Mouse (Mus musculus) urinary bladder, adult 18-20 months (tissue): ENCODE measurements at regions not wholly inside any gene's neighbourhood (a gene's known extent, or its start where the extent isn't known, plus 50 kb on each side); places are given as distances from the start of the nearest gene placed in this dataset.

Experiments
- DNase-seq, 2 experiments: peaks; one replicate each; pipeline ENCODE4 v3.0.0; 2022; ENCODE audit warnings: low spot score in 2 of 2, mixed read lengths in 2 of 2

GRCm38 (mm10) chr14:46082646-46083045 lies 296.6 kb upstream of the Gm15217 start:
- DNase-seq = no peak

DNA sequence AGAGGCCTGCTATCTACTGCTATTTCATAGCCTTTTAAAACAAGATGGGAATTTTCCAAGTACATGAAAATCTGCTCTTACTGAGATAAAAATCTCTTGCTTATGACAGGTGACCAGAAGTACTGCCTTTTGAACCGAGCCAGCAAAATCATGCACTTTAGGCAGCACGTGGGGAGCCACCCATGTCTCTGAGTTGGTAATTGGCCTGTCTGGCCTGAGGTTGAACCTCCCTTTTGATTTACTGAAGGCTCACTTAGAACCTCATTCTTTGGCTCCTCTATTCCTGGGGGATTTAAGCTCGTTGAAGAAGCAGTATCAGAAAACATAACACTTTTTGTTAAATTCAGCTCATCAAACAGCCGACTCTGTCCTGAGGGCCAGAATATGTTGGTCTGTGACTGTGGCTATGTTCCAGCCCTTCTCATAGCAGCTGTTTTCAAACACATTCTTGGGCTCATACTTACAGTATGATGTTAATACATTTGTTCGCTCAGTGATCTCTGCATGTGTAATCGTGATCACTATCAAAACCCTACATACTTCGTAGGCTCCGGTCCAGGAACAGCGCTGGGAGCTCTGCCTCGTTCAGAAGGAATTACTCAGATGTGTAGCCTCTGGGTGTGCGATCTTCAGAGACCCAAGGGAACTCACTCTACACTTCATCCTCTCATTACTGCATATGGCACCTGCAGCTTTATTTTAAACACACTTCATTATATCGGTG lies 290.1 kb upstream of the Gm15217 start:
- DNase-seq = peak in 1 of 2 experiments; percentile 12

DNA sequence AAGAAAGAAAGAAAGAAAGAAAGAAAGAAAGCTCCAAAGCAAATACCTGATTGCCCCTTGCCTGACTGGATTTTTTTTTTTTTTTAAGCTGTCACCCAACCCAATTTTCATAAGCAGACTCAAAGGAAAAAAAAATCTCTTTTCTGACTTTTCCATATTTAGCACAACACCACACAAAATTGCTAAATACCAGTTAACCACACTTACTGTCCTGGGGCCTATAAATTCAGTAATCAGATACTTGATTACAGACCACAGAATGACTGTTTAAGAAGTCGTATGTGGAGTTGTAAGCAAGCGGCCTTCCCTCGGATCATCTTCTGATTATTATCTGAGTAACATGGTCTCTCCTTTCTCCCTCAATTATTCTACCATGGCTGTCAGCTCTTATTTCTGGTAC lies 263.3 kb upstream of the Gm15217 start:
- DNase-seq = no peak

- no peak for DNase-seq
These were observed 252.7 kb upstream of the Gm15217 start for GRCm38 (mm10) chr14:46126541-46126940.

DNA sequence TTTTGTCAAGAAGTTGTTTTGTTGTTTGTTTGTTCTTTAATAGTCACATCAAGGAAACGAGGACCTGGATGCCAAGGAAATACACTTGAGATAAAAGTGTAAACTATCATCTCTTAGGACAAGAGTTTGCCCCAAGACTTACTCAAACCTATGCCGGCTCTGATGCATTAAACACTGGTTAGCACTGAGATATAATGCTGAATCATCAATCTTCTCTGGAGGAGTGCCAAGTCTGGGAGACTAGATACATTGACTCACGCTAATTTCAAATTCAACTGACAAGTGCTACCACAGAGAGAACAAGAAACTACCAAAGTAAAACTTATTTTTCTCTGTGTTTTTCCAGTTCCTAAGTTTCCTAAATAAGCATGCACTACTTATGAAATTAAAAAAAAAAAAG lies 249.5 kb upstream of the Gm15217 start:
- DNase-seq = no peak

DNA sequence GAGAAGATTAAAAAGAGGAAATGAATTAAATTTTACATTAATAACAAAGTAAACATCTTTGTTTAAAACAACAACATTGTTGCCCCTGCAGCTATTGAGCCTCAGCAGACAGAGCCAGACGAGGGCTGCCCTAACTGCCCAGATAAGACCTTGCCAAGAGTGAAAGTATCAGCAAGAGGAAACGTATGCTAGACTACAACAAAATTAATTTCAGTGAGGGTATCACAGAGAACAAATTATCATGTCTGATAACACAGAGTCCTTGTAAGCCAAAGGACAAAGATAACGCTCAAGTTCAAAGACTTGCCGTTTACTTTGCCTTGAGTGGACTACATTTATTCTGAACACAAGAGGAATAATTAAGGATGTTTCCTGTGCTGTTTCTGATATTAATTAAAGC lies 235.0 kb upstream of the Gm15217 start:
- DNase-seq = no peak

DNA sequence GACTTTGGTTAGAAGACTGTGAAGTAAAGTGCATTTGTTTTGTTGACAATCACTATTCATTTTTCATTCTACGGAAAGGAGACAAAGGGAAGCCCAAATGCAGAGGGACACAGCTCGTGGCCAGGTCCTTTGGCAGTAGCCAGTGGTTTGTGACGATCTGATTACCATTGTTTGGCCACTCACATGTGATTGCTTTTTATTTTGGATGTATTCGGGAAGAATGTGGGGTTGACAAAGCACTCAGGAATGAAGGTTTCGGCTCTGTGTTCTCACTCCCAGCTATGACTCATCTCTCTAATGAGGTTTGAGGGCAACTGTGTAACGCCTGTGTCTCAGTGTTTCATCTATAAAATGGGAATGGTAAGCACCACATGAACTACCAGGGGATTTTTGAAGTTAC lies 234.5 kb upstream of the Gm15217 start:
- peak; percentile 2 to 4 for DNase-seq

DNA sequence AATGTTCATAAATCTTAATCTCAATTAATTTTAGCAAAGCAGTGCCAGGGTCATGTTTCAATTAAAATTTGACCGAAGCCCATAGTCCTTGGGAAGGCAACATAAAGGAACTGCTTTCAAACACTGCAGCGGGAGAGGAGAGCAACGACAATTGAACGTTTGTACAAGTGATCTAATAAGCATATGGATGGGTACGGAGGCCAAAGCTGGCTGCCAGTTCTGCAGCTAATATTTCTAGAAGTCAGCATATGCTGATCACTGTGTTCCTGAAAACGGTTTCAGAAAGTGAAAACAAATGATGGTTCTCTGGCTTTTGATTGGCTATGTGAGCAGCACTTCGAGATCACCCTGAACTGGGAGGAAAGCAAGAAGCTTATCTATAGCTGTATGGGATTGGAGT lies 233.6 kb upstream of the Gm15217 start:
- no peak for DNase-seq

DNA sequence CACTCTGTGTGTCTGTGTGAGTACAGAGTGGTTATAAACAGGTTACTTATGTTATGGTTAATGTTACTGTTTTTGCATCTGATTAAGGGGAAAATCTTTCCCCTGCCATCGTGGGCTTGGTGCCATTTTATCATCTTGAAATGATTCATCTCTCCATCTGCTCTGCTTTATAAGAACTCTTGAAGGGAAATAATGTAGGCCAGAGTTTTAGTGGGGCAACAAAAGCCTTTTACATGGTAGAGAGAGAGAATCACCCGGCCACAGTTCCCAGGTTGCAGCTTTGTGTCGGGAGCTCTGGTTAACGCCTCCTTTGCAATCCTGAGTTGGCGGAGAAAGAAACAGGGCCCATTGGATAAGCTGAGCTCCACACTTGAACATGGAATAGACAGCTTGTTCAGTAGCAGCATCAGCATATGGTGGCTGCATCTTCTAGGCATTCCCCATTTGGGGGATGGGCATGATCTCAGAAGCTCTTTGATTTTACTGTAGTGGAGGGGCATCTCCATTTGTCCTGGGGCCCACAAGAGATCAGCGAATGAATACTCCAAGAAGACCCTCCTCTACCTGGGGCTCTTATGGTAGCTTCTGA lies 230.0 kb upstream of the Gm15217 start:
- no peak for DNase-seq

- no peak for DNase-seq
These were observed 220.5 kb upstream of the Gm15217 start for GRCm38 (mm10) chr14:46158741-46159140.

GRCm38 (mm10) chr14:46172181-46172874 lies 206.9 kb upstream of the Gm15217 start:
- no peak for DNase-seq

GRCm38 (mm10) chr14:46172875-46173324 lies 206.3 kb upstream of the Gm15217 start:
- no peak for DNase-seq

DNA sequence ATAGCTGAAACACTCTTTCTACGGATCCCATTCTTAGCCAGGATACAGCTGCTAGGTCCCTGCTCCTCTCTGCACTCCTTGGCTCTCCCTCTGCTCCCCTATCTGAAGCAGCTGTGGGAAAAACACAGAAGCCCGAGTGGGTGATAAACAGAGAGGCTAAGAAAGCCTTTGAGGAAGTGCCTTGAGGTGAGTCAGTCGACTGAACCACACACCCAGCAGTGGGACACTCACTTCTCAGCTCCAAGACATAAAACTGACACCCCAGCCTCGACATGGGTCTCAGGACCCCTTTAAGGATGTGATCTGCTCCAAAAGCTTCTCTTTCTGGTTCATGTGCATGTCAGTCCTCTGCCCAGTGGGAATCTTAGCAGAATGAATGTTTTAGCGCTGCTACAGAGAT lies 204.8 kb upstream of the Gm15217 start:
- DNase-seq = no peak

GRCm38 (mm10) chr14:46175291-46176216 lies 203.7 kb upstream of the Gm15217 start:
- no peak for DNase-seq

- no peak for DNase-seq
These were observed 200.2 kb upstream of the Gm15217 start for GRCm38 (mm10) chr14:46179024-46179423.

- DNase-seq = no peak
These were observed 187.4 kb upstream of the Gm15217 start for GRCm38 (mm10) chr14:46191639-46192399.

DNA sequence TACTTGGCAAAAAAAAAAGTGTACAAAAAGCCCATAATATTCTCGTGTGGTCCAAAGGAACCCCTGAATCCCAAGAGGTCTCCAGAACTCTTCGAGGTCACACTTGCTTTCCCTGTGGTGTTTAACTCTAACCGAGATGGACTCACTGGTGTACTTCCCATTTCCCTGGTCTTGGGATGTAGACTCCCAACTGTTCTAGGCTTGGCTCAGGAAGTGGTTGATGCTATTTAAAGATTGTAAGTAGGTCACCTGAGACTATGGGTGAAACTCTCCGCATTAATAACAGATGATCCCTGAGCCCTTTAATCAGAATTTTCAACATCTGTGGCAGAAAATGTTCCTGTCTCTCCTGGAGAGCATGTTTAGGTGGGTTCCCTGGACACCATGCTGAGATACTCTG lies 185.6 kb upstream of the Gm15217 start:
- no peak for DNase-seq

DNA sequence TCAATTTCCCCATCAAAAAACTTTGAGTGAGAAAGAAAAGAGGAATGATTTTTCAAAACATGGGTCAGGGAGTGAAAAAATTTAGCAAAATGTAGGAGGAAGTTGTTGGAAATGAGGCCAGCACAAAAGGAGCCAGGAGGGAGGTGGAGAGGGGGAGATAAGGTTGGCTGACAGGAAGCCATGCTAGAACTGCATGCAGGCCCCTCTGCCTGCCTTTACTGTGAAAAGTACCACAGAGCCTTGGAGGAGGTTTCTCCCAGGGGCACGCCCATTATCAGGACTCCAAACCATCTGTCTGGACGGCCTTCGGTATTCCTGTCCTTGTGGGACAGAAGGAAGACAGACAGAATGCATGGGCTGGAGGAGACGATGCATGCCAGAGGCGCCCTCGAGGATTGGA lies 183.3 kb upstream of the Gm15217 start:
- no peak for DNase-seq

GRCm38 (mm10) chr14:46202818-46203217 lies 176.4 kb upstream of the Gm15217 start:
- DNase-seq = no peak

DNA sequence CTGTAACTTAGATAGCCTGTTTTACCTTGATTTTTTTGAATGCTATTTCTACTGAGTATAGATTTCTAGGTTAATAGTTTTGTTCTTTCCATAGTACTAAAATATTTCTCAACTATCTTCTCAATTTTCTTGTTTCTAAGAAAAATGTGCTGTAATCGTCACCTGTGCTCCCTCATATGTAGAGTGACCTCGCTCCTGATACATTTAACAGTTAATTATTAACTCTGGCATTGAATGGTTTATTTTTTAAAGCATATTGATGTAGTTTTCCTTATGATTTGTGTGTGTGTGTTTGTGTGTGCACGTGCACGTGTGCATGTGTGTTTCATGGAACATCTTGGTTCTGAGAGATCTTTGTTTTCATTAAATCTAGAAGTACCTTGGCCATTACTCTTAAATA lies 158.7 kb upstream of the Gm15217 start:
- DNase-seq = no peak
